Mouse (Mus musculus): ENCODE measurements at regions not wholly inside any gene's neighbourhood (a gene's known extent, or its start where the extent isn't known, plus 50 kb on each side); places are given as distances from the start of the nearest gene placed in this dataset.

DNA sequence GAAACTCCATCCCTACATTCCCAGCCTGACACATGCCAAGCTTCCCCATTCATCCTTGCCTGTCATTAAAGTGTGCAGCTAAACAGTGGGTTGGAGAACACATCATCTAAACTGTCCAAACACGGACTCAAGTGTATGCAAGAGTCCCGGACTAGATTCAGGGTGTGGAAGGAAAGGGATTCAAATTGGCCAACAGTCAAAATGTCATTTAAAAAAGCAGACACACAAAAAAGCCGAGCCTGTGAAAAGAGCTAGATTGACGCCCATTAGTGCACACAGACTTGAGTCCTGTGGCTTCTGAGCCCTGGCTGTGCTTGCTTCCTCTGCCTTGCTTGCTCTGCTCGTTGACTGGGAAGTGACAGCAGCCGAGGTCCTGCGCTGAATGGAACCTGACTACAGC is 181.5 kb downstream of the Kit start:
- DNase-seq = no peak

DNA sequence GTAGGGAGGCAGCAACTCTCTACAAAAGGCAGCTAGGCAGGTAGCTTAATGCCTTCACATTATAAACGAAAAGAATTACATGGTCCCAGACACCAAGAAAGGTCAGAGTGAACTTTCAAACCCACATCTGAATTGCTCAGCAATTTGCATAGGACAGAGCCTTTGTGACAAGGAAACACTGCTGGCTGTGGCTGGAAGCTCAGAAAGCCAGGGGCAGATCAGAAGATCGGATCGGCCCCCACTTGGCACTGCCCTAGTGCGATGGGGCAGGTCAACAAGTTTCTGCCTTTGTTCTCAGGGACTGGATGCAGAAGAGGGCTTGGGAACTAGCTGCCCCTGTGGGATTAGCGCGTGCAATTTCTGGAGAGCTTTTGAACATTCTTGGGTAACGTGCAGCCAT is 179.6 kb downstream of the Kit start:
- DNase-seq = no peak

DNA sequence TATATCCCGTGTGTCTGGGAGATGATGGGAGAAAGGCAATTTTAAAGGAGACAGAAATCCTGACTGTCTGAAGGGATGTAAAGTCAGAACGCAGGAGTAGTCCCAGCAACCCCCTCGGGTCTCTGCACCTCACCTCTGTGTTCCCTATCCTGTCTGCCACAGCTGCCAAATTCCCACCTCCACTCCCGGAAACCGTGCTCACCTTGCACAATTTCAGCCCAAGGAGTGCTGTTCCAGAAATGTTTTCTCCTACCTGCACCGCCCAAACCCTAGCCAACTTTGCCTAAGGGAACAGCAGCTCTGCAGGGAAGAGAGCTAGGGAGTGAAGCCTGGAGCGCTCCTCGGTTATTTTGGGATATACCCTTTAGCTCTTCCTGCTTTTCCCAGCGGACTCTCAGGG is 170.6 kb downstream of the Kit start:
- no peak for DNase-seq

DNA sequence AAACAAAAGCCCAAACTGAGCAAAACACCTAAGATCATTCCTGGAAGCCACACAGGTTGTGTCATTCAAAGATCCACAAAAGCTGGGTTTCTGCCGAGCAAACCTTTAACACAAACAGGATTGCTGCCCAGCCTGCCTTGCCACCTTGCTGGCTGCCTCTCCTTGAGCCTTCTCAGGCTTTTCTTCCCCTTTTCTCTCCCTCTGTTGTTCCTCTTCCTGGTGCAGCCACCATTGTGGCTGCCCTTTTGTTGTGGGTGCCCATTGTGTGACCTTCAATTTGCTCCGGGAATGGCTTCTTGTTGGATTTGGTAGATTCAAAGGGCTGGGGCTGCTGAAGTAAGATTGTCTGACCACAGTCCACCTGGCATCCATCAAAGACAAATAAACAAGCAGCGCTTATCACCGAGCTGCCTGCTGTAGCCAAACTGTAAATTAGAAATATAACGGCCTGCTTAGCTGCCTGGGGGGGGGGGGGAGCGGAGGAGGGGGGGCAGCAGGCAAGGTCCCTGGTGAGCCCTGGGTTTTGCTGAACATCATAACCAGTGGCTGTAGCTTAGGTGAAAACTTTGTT is 169.8 kb downstream of the Kit start:
- no peak for DNase-seq

DNA sequence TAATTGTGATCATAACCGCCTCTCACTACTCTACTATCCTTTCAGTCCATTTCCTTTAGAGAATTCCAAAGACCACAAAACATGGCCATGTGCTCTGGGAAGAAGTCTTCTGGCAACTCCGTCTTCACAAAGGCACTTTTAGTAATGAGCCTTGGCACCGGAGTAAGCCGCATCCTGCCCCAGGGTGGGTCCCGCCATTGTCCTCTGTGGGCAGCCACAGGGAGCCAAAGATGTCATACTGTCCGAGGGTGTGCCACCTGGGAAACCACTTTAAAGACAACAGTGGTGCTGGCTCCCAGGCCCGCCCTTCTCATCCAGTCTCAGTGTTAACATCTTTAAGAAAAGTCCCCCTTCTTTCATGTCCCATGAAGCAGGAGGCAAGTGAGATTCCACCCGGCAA is 164.6 kb downstream of the Kit start:
- DNase-seq = no peak

DNA sequence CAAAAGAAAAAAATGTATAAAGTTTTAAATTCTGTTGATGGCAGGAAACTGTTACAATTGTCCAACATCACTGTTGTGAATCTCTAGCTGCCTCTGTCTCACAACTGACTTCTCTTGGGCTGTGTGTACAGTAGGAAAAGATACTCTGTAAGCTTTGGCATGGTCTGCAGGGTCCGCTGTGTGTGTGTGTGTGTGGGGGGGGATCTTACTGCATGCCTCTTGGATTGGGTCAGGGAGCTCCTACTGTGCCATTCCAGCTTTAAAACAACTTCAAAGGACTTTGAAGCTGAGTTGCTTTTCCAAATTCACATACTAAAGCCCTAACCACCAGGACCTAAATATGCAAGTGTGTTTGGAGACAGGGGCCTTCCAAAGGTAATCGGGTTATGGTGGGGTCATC is 163.7 kb downstream of the Kit start:
- DNase-seq = no peak

DNA sequence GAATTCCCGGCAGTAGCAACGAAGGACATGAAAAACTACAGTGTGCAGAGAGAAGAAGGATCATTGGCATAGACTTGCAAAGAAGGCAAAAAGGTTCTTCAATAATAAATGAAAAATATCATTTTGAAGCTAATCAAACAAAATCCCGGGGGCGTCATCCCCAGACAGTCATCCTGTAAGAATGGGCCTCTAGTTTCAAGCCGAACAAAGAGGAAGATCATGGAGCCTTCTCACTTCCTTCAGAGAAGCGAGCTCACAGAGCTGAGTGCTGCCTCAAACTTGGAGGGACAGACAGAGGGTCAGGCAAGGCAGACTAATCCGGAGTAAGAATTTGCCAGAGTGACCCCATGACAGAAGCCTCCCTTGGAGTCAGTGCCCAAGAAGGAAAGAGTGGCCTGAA is 163.0 kb downstream of the Kit start:
- no peak for DNase-seq

DNA sequence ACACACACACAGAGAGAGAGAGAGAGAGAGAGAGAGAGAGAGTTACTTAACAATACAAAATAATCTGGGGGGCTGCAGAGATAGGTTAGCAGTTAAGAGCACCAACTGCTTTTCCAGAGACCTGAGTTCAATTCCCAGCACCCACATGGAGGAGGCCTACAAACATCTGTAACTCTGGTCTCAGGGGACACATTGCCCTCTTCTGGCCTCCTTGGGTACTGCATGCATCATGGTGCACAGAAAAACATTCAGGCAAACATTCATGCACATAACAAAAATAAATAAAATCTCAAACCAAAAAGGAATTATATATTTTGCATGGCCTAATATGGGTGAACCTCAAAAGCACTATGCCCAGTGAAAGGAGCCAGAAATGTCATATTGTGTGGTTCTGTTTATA is 161.6 kb downstream of the Kit start:
- no peak for DNase-seq

DNA sequence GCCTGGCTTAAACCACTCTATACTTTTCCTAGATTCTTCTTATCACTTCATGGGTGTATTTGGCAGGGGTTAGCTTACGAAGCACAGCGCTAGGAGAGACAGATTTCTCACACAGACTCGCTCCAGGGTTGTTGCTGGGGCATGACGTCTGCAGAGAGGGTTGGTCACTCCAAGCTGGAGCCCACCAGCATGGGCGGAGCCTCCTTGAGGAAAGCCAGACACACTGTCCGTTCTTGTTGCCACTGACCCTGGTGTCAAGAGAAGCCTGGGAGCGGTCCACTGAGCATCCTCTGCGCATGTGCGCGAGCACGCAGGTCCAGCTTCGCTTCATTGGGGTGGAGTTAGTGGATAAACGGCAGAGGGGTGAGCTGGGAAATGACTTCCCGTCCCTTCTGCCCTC is 159.8 kb downstream of the Kit start:
- no peak for DNase-seq

DNA sequence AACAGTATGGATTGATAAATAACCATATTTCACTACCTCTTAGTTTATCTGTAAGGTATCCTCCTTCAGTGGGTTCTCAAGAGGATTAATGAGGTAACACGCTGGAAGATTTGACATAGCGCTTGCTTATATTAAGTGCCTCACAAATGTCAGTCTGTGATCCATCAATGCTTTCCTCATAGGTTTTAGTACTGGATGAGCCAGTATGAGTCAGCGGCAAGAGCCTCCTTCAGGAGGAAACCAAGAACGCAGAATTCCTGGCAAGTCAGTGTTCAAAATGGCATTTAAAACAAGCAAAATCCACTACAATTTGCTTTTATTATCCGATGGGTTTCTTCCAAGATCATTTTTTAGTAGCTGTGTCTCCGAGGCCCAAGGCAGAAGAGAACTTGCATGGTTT is 159.3 kb downstream of the Kit start:
- no peak for DNase-seq

DNA sequence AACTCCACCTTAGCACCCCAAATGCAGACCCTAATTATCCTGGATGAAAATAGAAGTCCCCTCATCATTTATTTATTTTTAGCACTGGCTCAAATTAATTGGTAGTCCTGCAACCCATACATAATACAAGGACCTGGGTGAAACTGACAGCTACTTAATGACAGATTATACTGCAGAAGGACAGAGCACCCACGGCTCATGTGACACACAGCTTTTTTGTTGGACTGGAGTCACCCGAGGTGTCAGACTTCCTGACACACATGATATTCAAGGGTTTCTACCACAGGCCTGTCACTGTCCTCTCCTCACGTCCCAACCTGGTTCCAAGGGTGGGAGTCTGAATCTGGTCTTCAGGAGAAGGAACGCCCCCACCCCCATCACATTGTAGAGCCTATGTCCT is 156.5 kb downstream of the Kit start:
- no peak for DNase-seq

DNA sequence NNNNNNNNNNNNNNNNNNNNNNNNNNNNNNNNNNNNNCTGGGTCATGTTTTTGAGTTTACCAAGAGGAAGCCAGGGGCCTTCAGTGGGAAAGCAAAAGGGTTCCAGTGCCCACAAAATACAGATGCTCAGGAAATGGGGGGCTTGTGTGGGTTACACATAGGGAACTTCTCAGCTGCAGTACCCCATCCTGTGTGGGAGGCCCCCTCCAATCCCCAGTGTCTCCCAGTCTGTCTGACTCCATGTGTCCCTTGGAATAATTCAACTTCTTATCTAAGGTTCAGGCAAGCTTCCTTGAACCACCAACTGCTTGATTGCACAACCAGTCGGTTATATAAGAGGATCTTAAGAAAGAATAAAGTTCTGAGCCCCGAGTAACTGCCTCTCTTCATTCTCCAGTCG is 156.0 kb downstream of the Kit start:
- no peak for DNase-seq

DNA sequence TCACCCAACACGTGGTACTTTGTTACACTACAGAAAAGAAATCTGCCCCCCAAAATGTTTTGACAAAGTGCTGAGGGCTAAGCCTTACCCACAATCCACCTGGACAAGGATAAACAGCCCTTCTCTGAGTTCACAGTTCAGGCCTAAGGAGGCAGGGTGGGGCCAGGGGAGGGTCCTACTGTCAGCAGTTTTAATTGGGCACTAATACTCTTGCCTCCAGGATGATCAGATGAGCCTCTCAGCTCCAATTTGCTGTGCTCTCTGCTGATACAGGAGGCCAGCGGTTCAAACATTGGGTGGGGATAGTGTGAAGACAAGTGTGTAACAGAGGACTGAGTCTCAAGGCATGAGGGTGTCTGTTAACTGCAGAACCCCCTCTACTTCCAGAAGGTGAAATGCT is 146.6 kb downstream of the Kit start:
- no peak for DNase-seq

DNA sequence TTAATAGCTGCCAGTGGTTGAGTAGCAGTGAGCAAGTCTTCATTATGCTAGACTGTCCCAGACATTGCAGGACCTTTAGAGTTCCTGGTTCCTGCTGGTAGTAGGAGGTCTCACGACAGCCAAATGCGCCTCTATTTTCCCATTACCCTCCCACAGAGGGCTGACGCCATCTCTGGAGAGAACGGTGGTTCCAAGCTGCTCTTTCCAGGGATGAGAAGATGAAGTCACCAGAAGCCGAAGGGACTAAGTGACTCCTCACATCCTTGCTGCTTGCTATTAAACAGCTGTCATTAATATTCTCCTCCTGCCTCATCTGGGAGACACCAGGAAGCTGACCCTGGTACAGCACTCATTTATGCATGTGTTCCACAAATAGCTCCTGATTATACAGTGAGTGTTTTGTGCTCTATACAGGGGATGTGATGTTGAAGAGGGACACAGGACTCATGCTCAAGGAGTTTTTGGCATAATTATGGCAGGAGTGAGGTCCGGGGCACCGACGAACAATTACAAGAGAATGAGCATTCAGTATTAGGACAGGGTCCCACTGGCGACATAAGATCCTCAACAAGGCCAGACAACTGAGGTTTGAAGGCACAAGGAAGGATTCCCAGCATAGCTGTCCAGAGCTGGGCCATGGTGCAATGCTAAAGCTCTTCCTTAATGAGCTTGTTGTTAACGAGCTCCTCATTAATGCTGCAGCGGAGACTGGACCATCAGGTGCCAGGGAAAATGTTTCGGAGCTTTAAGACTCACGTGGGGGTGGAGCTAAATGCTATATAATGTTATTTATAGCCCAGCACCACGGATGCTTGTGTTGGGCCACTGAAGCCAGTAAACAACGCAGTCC is 145.6 kb downstream of the Kit start:
- DNase-seq = no peak

DNA sequence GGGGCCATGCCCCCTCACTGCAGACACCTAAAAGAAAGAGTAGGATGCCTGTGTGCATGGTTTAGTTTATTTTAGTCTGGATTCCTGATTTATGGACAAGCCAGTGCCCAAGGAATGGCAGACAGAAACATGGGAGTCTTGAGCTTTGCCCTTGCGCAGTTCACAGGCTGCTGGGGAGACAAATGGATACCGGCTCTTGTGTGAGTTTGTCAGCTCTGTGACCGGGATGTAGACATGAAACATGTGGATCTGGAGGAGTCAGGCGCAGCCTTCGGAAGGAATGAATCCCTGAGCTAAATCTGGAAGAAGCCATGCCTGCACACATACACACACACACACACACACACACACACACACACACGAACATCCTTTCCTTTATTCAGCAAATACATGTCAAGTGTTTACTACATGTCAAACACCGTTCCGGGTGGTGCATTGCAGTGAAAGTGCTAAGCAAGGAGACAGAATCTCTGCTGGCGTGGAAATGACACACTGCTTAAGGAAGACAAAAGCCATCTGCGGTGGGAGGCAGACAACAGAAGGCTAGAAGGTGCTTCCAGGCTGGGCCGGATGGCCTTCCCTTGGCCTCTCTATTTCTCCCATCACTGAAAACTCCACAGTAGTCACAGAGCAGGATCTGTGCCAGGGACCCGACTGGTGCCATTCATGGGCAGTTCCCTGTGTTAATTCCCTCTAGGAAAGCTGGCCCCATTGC is 144.0 kb downstream of the Kit start:
- DNase-seq = no peak

All from cerebellum, adult 8-10 months (tissue).